Mouse (Mus musculus) cerebellum, adult 11 months (tissue): ENCODE data around the gene Serpina3j.
"Not testable (repeated sequence)": the region's sequence is repeated elsewhere in the genome, so short reads cannot be mapped to it uniquely, and the experiment has no call there.

Experiments used
- DNase-seq: peaks from one replicate; pipeline ENCODE4 v3.0.0; 2022

Serpina3j gene

GRCm38 (mm10) chr12:104314253-104314652 lies at the start of gene Serpina3j:
TSS of gene Serpina3j (plus strand) at chr12:104314553.
- no peak for DNase-seq

DNA sequence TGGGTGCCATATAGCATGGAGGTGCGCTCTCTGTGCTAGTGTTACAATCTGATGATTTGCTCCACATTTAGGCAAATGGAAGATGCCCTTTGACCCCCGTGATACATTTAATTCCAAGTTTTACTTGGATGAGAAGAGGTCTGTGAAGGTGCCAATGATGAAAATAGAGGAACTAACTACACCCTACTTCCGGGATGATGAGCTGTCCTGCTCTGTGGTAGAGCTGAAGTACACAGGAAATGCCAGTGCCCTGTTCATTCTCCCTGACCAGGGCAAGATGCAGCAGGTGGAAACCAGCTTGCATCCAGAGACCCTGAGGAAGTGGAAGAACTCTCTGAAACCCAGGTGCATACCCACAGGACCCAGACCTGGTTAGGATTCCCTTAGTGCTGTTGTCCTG lies 48.0 kb upstream of the Serpina3j start:
- no peak for DNase-seq

GRCm38 (mm10) chr12:104278216-104279055 lies 35.9 kb upstream of the Serpina3j start:
- no peak for DNase-seq

DNA sequence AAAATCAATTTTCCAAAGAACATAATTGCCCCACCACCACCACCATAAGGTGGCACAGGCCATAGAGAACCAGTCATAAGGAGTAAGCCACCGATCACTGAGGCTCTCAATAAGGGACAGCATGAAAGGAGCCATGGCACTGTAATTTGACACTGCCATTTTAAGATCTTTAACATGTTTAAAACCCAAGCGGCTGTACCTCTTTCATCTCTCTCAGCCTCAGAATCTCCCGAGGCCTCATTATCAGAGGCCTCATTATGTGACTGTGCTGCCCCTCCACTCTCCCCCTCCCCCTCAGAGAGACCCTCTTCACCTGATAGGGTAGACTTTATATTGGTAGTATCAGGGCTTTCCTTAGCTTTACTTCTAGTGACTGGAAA lies 35.3 kb upstream of the Serpina3j start:
- DNase-seq = no peak

DNA sequence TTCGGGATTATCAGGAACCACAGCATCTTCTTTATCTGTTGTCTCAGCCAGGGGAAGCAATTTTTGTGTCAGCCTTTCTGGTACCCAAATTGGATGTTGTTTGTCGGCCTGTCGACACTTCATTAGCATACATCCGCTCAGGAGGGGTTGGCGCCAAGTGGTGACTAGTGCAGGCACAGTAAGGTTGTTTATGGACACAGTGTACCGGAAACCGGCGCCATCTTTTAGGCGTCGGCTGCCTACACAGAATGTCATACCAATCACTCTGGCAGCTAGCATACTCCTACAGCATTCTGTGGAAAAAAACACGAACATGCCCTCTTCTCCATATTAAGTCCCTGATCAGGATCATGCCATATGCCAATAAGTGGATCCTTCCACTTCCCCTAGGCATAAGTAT lies 31.0 kb upstream of the Serpina3j start:
- DNase-seq = no peak

DNA sequence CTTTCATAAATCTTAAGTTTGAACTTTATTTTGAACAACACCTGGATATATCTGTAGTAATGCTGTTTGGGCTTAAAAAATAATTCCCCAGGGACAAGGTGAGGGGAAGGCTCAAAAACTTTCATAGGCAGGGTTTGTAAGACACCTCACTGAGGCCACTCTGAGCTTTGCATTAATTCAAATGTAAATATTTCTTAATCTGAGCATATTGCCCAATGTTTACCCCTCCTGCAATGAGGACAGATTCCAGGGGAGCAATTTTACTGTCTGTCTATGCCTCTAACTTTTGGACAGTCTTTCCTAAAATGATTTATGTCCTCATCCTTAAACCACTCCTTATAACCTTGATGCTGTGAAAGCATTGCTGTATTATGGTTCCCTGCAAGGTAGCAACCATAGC lies 26.0 kb upstream of the Serpina3j start:
- DNase-seq = no peak

- DNase-seq = no peak
Measured at GRCm38 (mm10) chr12:104289872-104290271, 24.5 kb upstream of the Serpina3j start.

DNA sequence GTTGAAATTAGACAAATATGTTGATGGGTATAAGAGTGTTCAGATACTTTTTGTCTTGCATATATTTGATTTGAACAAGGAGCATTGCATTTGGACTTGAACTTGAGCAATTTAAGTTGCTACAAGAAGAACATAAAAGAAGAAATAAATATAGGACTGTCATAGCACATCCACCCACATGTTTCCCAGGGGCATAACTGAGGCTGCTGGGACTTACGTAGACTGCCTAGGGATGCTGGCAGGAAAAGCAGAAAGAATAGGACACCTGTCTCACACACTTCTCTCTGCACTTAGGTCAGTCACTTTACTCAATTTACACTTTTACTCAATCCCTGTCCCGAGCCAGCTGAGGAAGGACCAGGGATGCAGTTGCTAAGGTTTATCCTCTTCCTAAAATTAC lies 20.4 kb upstream of the Serpina3j start:
- DNase-seq = no peak

DNA sequence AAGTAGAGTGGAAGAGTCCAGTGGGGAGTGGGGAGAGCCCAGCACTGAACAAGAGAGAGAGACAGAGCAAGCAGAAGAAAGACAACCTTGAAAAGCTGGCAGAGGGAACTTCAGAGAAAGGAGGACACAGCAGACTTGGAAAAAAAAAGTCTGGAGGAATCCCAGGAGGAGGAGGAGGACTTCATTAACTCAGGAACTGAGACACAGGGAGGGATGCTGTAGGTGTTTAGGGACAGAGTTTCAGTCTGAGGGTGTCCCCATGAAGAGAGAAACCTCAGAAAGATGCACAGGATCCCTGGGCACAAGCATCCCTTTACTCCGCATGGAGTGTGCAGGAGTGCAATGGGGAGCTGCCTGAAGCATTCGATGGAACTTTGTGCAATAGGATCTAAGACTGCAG lies 16.3 kb upstream of the Serpina3j start:
- DNase-seq = no peak

DNA sequence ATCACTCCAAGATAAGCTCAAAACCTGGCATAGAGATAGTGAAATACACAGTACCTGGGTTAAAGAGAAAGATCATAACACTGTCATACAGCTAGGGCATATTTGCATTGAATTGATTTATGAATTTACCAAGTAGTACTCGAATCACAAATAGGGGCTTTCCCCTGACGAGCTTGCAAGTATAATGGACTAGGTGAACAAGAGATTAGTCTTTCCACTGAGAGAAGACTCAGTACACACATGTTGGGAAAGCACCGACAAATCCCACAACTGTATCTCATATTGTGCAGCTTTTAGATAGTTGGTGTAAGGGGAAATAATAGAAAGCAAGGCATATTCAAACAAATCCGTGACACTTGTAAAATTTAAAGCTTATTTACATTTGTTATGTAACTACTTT lies 8.4 kb upstream of the Serpina3j start:
- no peak for DNase-seq

- no peak for DNase-seq
Measured at GRCm38 (mm10) chr12:104322454-104322853, 8.1 kb downstream of the Serpina3j start.

- no peak for DNase-seq
Measured at GRCm38 (mm10) chr12:104331701-104332100, 17.3 kb downstream of the Serpina3j start.

DNA sequence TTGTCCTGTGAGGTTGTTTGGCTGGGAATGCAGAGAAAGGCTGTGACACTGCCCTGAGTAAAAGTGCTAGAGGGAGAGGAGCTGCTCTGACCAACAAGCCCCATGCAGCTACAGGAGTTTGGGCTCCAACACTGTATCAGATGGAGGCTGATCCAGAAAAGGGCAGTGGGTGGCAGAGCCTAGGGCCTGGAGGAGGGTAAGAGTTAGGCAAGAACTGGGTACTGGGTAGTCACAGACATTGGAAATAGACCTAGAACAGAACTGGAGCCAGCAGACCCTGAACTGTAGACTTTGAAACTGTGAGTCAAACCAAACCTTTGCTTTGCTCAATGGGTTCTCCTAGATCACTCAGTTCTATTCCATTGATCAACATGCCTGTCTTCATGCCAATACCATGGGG lies 22.5 kb downstream of the Serpina3j start:
- DNase-seq = not testable (repeated sequence)

GRCm38 (mm10) chr12:104338226-104338625 lies 23.9 kb downstream of the Serpina3j start, which contains the start of the genes Serpina3k and Serpina3m:
TSS of gene Serpina3k (plus strand) at chr12:104338486.
TSS of gene Serpina3m (plus strand) at chr12:104338486.
- not testable (repeated sequence) for DNase-seq

- no peak for DNase-seq
Measured at GRCm38 (mm10) chr12:104338705-104339104, 24.4 kb downstream of the Serpina3j start.

- not testable (repeated sequence) for DNase-seq
Measured at GRCm38 (mm10) chr12:104342489-104342888, 28.1 kb downstream of the Serpina3j start.

DNA sequence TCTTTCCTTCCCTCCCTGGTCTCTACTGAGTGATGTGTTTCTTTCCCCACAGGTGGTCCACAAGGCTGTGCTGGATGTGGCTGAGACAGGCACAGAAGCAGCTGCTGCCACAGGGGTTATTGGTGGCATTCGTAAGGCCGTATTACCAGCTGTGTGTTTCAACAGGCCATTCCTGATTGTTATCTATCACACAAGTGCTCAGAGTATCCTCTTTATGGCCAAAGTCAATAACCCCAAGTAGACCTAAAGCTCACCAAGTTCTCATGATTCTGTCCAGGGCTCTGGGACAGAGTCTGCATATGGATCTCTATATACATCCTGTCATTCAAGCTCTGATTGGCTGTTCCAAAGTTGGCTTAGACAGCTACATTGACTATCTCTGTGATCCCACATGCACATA lies 30.8 kb downstream of the Serpina3j start:
- no peak for DNase-seq

- DNase-seq = no peak
Measured at GRCm38 (mm10) chr12:104345707-104346106, 31.4 kb downstream of the Serpina3j start.

GRCm38 (mm10) chr12:104347091-104347490 lies 32.7 kb downstream of the Serpina3j start:
- DNase-seq = no peak

GRCm38 (mm10) chr12:104351812-104352211 lies 37.5 kb downstream of the Serpina3j start:
- DNase-seq = peak; percentile 4

- DNase-seq = no peak
Measured at GRCm38 (mm10) chr12:104356006-104356405, 41.7 kb downstream of the Serpina3j start.

DNA sequence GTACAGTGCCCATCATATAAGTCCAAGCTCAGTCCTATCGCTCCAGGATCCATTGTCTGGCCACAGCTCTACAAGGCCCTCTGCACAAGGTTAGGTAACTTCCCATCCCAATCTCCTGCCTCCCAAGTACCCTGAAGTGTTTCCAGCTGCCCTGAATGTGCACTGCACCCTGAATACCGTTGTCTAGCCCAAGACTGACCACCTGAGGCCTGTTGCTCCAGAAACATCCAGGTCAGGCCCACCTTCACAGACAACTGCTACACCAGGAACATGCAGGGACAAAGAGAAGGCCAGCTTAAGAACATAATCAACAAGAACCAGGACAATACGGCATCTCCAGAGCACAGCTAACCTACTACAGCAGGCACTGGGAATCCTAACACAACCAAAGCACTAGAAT lies 55.6 kb downstream of the Serpina3j start:
- DNase-seq = no peak
